ENCODE assay signal across 15 mouse cellular contexts in genomic region chr6:110560426-110560825, GRCm38 (mm10).
A peak's percentile ranks its signal among the peaks of the same experiment; 100 is the strongest.
DNase-seq lines count a peak whose midpoint lies in the region; ATAC-seq lines count a peak whose summit lies in the region.
"Had no signal": no experiment of that assay in that cellular context is flagged by ENCODE, and none has a peak within 500 bp of the region (broad histone marks: within the 10 kb centered on the region; RNA-seq: fewer than 3 reads in every experiment).

No protein-coding gene starts in this region.

- H3K36me3 ChIP-seq in forebrain, embryonic 16.5 days (ENCODE audit: control insufficient read depth, insufficient read depth), result no peaks in the 10 kb centered on the region
- H3K36me3 ChIP-seq in forebrain, embryonic 11.5 days (ENCODE audit: control insufficient read depth, insufficient read depth, low read length), result no peaks in the 10 kb centered on the region
- H3K36me3 ChIP-seq in intestine, embryonic 14.5 days (ENCODE audit: control insufficient read depth, insufficient read depth, low read length), result no peaks in the 10 kb centered on the region
- H3K36me3 ChIP-seq in intestine, embryonic 15.5 days, result no peaks in the 10 kb centered on the region
- no peaks in the 10 kb centered on the region for H3K36me3 ChIP-seq in midbrain, embryonic 16.5 days (ENCODE audit: control insufficient read depth, insufficient read depth, low read length)
- H3K36me3 ChIP-seq in midbrain, embryonic 10.5 days, result no peaks in the 10 kb centered on the region
- H3K36me3 ChIP-seq: embryonic facial prominence, embryonic 13.5 days; heart, embryonic 12.5 days had no signal

- H3K4me2 ChIP-seq in forebrain, embryonic 16.5 days (ENCODE audit: low read length), result no peak overlapping the region
- no peak overlapping the region for H3K4me2 ChIP-seq in forebrain, embryonic 11.5 days (ENCODE audit: low read depth, low read length, severe bottlenecking)
- no peak overlapping the region for H3K4me2 ChIP-seq in intestine, embryonic 14.5 days (ENCODE audit: low read length)
- no peak overlapping the region for H3K4me2 ChIP-seq in intestine, embryonic 15.5 days (replicated peaks)
- no peak overlapping the region for H3K4me2 ChIP-seq in midbrain, embryonic 16.5 days (ENCODE audit: low read length)
- H3K4me2 ChIP-seq: embryonic facial prominence, embryonic 13.5 days; heart, embryonic 12.5 days had no signal

- DNase-seq in forebrain, embryonic 11.5 days (ENCODE audit: low spot score), result no peak
- DNase-seq in intestine, embryonic 14.5 days (ENCODE audit: low spot score), result no peak
- no peak for DNase-seq in midbrain, embryonic 10.5 days (ENCODE audit: low spot score)
- DNase-seq in adrenal gland, postnatal 4 days (ENCODE audit: low spot score in 2 of 2), result no peak
- DNase-seq: adrenal gland, postnatal 10 days; cerebellum, adult 18-20 months; cerebellum, adult 9-11 months; cerebellum, postnatal 36 days; gastrocnemius, adult 2 months; gastrocnemius, postnatal 25 days had no signal

- WGBS in forebrain, embryonic 16.5 days, result 69% methylated on average over 3 of the region's 3 CpGs
- 85% methylated on average over 3 of the region's 3 CpGs for WGBS in forebrain, embryonic 11.5 days
- 71% methylated on average over 3 of the region's 3 CpGs for WGBS in intestine, embryonic 14.5 days
- 63% methylated on average over 3 of the region's 3 CpGs for WGBS in intestine, embryonic 15.5 days
- 59% methylated on average over 3 of the region's 3 CpGs for WGBS in midbrain, embryonic 16.5 days
- WGBS in midbrain, embryonic 10.5 days, result 82% methylated on average over 3 of the region's 3 CpGs

- no peak overlapping the region for H3K27ac ChIP-seq in forebrain, embryonic 16.5 days (ENCODE audit: low read length)
- no peak overlapping the region for H3K27ac ChIP-seq in forebrain, embryonic 11.5 days (ENCODE audit: low read depth, low read length)
- no peak overlapping the region for H3K27ac ChIP-seq in intestine, embryonic 14.5 days (ENCODE audit: low read depth)
- no peak overlapping the region for H3K27ac ChIP-seq in intestine, embryonic 15.5 days
- H3K27ac ChIP-seq in midbrain, embryonic 16.5 days (ENCODE audit: low read length), result no peak overlapping the region
- H3K27ac ChIP-seq in midbrain, embryonic 10.5 days (replicated peaks), result no peak overlapping the region
- H3K27ac ChIP-seq: embryonic facial prominence, embryonic 13.5 days; gastrocnemius, adult 2 months had no signal

- no peaks in the 10 kb centered on the region for H3K27me3 ChIP-seq in forebrain, embryonic 16.5 days (replicated peaks; ENCODE audit: control insufficient read depth, insufficient read depth, low read length)
- no peaks in the 10 kb centered on the region for H3K27me3 ChIP-seq in forebrain, embryonic 11.5 days (ENCODE audit: control insufficient read depth, insufficient read depth, low read length)
- no peaks in the 10 kb centered on the region for H3K27me3 ChIP-seq in intestine, embryonic 14.5 days (replicated peaks; ENCODE audit: control insufficient read depth, insufficient read depth, low read length)
- H3K27me3 ChIP-seq in intestine, embryonic 15.5 days (replicated peaks), result no peaks in the 10 kb centered on the region
- no peaks in the 10 kb centered on the region for H3K27me3 ChIP-seq in midbrain, embryonic 16.5 days (ENCODE audit: control insufficient read depth, insufficient read depth, low read depth, low read length)
- H3K27me3 ChIP-seq in midbrain, embryonic 10.5 days (ENCODE audit: low read depth, poor library complexity, severe bottlenecking), result no peaks in the 10 kb centered on the region
- H3K27me3 ChIP-seq: embryonic facial prominence, embryonic 13.5 days; heart, embryonic 12.5 days had no signal

- no peak overlapping the region for H3K9ac ChIP-seq in forebrain, embryonic 16.5 days (replicated peaks; ENCODE audit: low read depth, low read length)
- H3K9ac ChIP-seq in forebrain, embryonic 11.5 days (ENCODE audit: low read length), result no peak overlapping the region
- H3K9ac ChIP-seq in intestine, embryonic 14.5 days (ENCODE audit: low read length), result no peak overlapping the region
- H3K9ac ChIP-seq in intestine, embryonic 15.5 days, result no peak overlapping the region
- H3K9ac ChIP-seq in midbrain, embryonic 16.5 days (ENCODE audit: low read depth, low read length), result no peak overlapping the region
- H3K9ac ChIP-seq: embryonic facial prominence, embryonic 13.5 days; heart, embryonic 12.5 days had no signal

- no peaks in the 10 kb centered on the region for H3K4me1 ChIP-seq in forebrain, embryonic 16.5 days (replicated peaks; ENCODE audit: control insufficient read depth, insufficient read depth, low read length)
- H3K4me1 ChIP-seq in forebrain, embryonic 11.5 days (replicated peaks; ENCODE audit: control insufficient read depth, insufficient read depth, low read length), result no peaks in the 10 kb centered on the region
- H3K4me1 ChIP-seq in intestine, embryonic 14.5 days (replicated peaks; ENCODE audit: control insufficient read depth, insufficient read depth, low read length), result no peaks in the 10 kb centered on the region
- H3K4me1 ChIP-seq in intestine, embryonic 15.5 days (replicated peaks), result no peaks in the 10 kb centered on the region
- H3K4me1 ChIP-seq in midbrain, embryonic 16.5 days (ENCODE audit: control insufficient read depth, insufficient read depth, low read length), result peaks cover 3% of the 10 kb centered on the region
- H3K4me1 ChIP-seq in midbrain, embryonic 10.5 days, result no peaks in the 10 kb centered on the region
- H3K4me1 ChIP-seq: embryonic facial prominence, embryonic 13.5 days; heart, embryonic 12.5 days had no signal

- peak; percentile 45; the same call in 1 of the 2 replicates for ATAC-seq in forebrain, embryonic 16.5 days
- no peak for ATAC-seq in forebrain, embryonic 11.5 days (replicated peaks; ENCODE audit: low FRiP score)
- 0 out of 2 replicates have a peak, but pooled peaks have one; percentile 55 for ATAC-seq in intestine, embryonic 14.5 days (replicated peaks; ENCODE audit: low FRiP score, low TSS enrichment, low read depth)
- ATAC-seq in intestine, embryonic 15.5 days, result no peak
- peak; percentile 45; the same call in 1 of the 2 replicates for ATAC-seq in midbrain, embryonic 16.5 days

- H3K9me3 ChIP-seq in forebrain, embryonic 16.5 days (ENCODE audit: control insufficient read depth, low read length), result no peaks in the 10 kb centered on the region
- no peaks in the 10 kb centered on the region for H3K9me3 ChIP-seq in forebrain, embryonic 11.5 days (ENCODE audit: control insufficient read depth, low read length)
- H3K9me3 ChIP-seq in intestine, embryonic 14.5 days (ENCODE audit: control insufficient read depth, low read length), result no peaks in the 10 kb centered on the region
- H3K9me3 ChIP-seq in intestine, embryonic 15.5 days, result no peaks in the 10 kb centered on the region
- no peaks in the 10 kb centered on the region for H3K9me3 ChIP-seq in midbrain, embryonic 16.5 days (replicated peaks; ENCODE audit: control insufficient read depth, low read length, poor library complexity, severe bottlenecking)
- no peaks in the 10 kb centered on the region for H3K9me3 ChIP-seq in midbrain, embryonic 10.5 days (replicated peaks)
- H3K9me3 ChIP-seq: embryonic facial prominence, embryonic 13.5 days; heart, embryonic 12.5 days had no signal

- no peak overlapping the region for H3K4me3 ChIP-seq in forebrain, embryonic 16.5 days (replicated peaks; ENCODE audit: low read length)
- no peak overlapping the region for H3K4me3 ChIP-seq in forebrain, embryonic 11.5 days (ENCODE audit: low read depth, low read length)
- no peak overlapping the region for H3K4me3 ChIP-seq in intestine, embryonic 14.5 days (ENCODE audit: low read depth, low read length)
- no peak overlapping the region for H3K4me3 ChIP-seq in intestine, embryonic 15.5 days (replicated peaks)
- H3K4me3 ChIP-seq in midbrain, embryonic 16.5 days (ENCODE audit: low read depth, low read length), result no peak overlapping the region
- H3K4me3 ChIP-seq in midbrain, embryonic 10.5 days, result no peak overlapping the region
- H3K4me3 ChIP-seq: embryonic facial prominence, embryonic 13.5 days; gastrocnemius, adult 2 months; heart, embryonic 12.5 days had no signal

Comparison
In these comparisons a context has a peak if more than half of its experiments do, and no peak if none do; other contexts are left out.
1. ATAC-seq: peak in forebrain, embryonic 16.5 days (single experiment), intestine, embryonic 14.5 days (single experiment) and midbrain, embryonic 16.5 days (single experiment); none in forebrain, embryonic 11.5 days (single experiment) and intestine, embryonic 15.5 days (single experiment).